Mouse (Mus musculus) frontal cortex, postnatal 10 days (tissue): ENCODE data around the gene Pip4p1.
"Not testable (repeated sequence)": the region's sequence is repeated elsewhere in the genome, so short reads cannot be mapped to it uniquely, and the experiment has no call there.

Experiments used
- DNase-seq, 2 experiments: peaks; one replicate each; pipeline ENCODE4 v3.0.0; 2022; ENCODE audit warnings: low spot score in 2 of 2, mixed read lengths in 1 of 2

The Pip4p1 gene

GRCm38 (mm10) chr14:50930754-50931492 is at the start of gene Pip4p1, which contains the start of gene Pnp:
TSS of gene Pip4p1 (minus strand) at chr14:50930856.
TSS of gene Pnp (plus strand) at chr14:50931082.
- DNase-seq = peak; percentile 99 to 100

- DNase-seq = no peak
These were observed 49.0 kb upstream of the Pip4p1 start for GRCm38 (mm10) chr14:50979631-50980030.

GRCm38 (mm10) chr14:50978451-50978850 is 47.8 kb upstream of the Pip4p1 start:
- DNase-seq = not testable (repeated sequence)

GRCm38 (mm10) chr14:50976674-50977073 is 46.0 kb upstream of the Pip4p1 start:
- DNase-seq = no peak

- DNase-seq = no peak
These were observed 44.3 kb upstream of the Pip4p1 start for GRCm38 (mm10) chr14:50975001-50975400.

GRCm38 (mm10) chr14:50973700-50974099 is 43.0 kb upstream of the Pip4p1 start:
- DNase-seq = no peak

GRCm38 (mm10) chr14:50973054-50973453 is 42.4 kb upstream of the Pip4p1 start:
- not testable (repeated sequence) for DNase-seq

- DNase-seq = no peak
These were observed 40.2 kb upstream of the Pip4p1 start for GRCm38 (mm10) chr14:50970822-50971221.

GRCm38 (mm10) chr14:50969558-50970544 is 39.2 kb upstream of the Pip4p1 start:
- peak; percentile 51 to 52 for DNase-seq

- no peak for DNase-seq
These were observed 38.4 kb upstream of the Pip4p1 start for GRCm38 (mm10) chr14:50969041-50969440.

- DNase-seq = no peak
These were observed 37.7 kb upstream of the Pip4p1 start for GRCm38 (mm10) chr14:50968216-50968980.

- not testable (repeated sequence) for DNase-seq
These were observed 27.8 kb upstream of the Pip4p1 start for GRCm38 (mm10) chr14:50958289-50958995.

GRCm38 (mm10) chr14:50957146-50957545 is 26.5 kb upstream of the Pip4p1 start:
- not testable (repeated sequence) for DNase-seq

GRCm38 (mm10) chr14:50956724-50957123 is 26.1 kb upstream of the Pip4p1 start:
- DNase-seq = not testable (repeated sequence)

- peak; percentile 53 to 66 for DNase-seq
These were observed 25.4 kb upstream of the Pip4p1 start, which contains the start of gene Pnp2 for GRCm38 (mm10) chr14:50955942-50956508. TSS of gene Pnp2 (plus strand) at chr14:50955992.

GRCm38 (mm10) chr14:50955487-50955886 is 24.8 kb upstream of the Pip4p1 start:
- DNase-seq = no peak

- DNase-seq = not testable (repeated sequence)
These were observed 14.9 kb upstream of the Pip4p1 start for GRCm38 (mm10) chr14:50945526-50945925.

- not testable (repeated sequence) for DNase-seq
These were observed 14.4 kb upstream of the Pip4p1 start for GRCm38 (mm10) chr14:50945081-50945480.

GRCm38 (mm10) chr14:50944668-50945033 is 14.0 kb upstream of the Pip4p1 start:
- not testable (repeated sequence) for DNase-seq

- peak; percentile 82 to 89 for DNase-seq
These were observed 13.4 kb upstream of the Pip4p1 start, which contains the start of gene Gm49342 for GRCm38 (mm10) chr14:50943932-50944667. TSS of gene Gm49342 (plus strand) at chr14:50944517.
